Mouse (Mus musculus): ENCODE results near the gene Tmem123.

DNA sequence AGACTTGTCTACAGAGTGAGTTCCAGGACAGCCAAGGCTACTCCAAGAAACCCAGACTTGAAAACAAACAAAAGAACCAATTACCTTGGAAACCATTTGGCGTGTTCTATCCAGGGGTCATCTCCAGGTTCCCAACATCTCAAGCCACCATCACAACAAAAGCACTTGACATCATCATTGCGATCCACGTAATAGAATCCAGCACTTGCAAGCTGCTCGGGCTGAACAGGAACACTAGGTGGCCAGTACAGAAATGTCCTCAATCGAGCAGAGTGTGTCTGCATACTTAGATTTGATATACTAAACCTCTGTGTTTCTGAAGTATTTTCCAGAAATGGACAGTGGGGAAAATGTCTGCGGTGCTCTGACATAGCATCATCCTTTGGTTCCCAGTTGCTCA lies 69.6 kb downstream of the Tmem123 start:
- TF ChIP-seq CTCF (IDR thresholded peaks at IDR 0.05; ENCODE audit: borderline replicate concordance, insufficient read depth, low read length) (no peak), POLR2A (IDR thresholded peaks at IDR 0.05; ENCODE audit: low read depth, low read length) (no peak)

Measured in embryonic fibroblast, embryonic 13.5 days (primary cell).